Mouse (Mus musculus) liver, embryonic 14.5 days (tissue): Measurements from ENCODE around the gene Tgfbr3l.

ENCODE experiments used
- CTCF ChIP-seq: IDR thresholded peaks from 2 replicates; pipeline ENCODE4 v1.5.1; 2016; ENCODE audit warnings: antibody characterized with exemption, low read depth, control low read depth
- EP300 ChIP-seq: IDR thresholded peaks from 2 replicates; pipeline ENCODE4 v1.6.1; 2016; ENCODE audit warnings: antibody characterized with exemption, low read depth

DNA sequence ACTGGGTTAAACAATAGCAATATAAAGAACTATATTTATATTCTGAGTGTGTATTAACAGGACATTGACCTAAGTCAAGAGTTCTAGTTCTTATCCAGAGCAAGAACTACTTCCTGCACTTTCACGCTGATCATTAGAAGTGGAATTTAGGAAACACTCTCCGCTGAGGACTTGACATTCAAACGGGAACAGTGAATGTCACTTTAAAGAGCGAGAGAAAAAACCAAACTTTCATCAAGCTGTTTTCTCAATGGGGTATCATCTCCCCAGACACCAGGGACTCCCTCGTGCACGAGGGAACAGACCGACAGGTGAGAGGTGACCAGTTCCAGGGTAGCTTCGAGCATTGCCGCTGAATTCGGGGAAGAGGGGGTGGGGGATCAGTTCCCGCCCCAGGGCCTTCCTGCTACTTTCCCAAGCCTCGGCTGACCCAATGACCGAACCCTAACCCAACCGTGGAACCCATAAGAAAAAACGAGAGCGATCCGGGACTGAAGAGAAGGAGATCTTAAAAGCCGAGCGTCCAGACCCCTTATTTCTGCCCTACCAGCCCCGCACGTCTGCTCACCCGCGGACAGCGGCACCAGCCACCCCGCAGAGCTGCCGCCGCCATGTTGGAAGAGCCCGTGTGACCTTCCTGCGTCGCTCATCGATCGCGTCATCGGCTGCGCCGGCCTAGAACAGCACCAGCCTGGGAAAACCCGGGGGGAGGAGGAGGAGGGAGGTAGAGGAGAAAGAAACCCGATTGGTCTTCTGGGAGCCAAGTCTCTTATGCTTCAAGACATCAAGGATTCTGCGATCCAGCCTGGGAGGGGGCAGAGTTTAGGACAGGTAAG, 27.5 kb downstream of the Tgfbr3l start, which contains the start of gene Timm44:
- TF ChIP-seq CTCF: no peak
- TF ChIP-seq EP300: no peak
